Comparison of ENCODE assay signal across 8 mouse cellular contexts in genomic region chr5:73480700-73481099, GRCm38 (mm10). TPM values are rescaled to one million over a fixed set of nuclear protein-coding genes. Genes with fewer than 3 reads are reported as not detected.
DNase-seq lines count a peak whose midpoint lies in the region; ATAC-seq and TF ChIP-seq lines count a peak whose summit lies in the region.

TSS of gene Dcun1d4 (plus strand) at chr5:73481000.

- no peaks in the 10 kb centered on the region for H3K4me1 ChIP-seq in lung, embryonic 14.5 days (ENCODE audit: insufficient read depth)
- H3K4me1 ChIP-seq in lung, adult 2 months (ENCODE audit: control insufficient read depth, insufficient read depth, low read length) = no peaks in the 10 kb centered on the region
- no peaks in the 10 kb centered on the region for H3K4me1 ChIP-seq in embryonic facial prominence, embryonic 14.5 days (ENCODE audit: control insufficient read depth, insufficient read depth, low read length)
- peaks cover 13% of the 10 kb centered on the region for H3K4me1 ChIP-seq in hindbrain, embryonic 13.5 days (replicated peaks)
- H3K4me1 ChIP-seq in midbrain, embryonic 11.5 days (ENCODE audit: control insufficient read depth, insufficient read depth, low read length) = no peaks in the 10 kb centered on the region

- no peak for DNase-seq in lung, embryonic 14.5 days
- no peak for DNase-seq in lung, adult 2 months
- no peak for DNase-seq in embryonic facial prominence, embryonic 14.5 days (ENCODE audit: low spot score)
- no peak for DNase-seq in midbrain, embryonic 11.5 days (ENCODE audit: low spot score, missing footprints)
- no peak for DNase-seq in embryo, embryonic 10.5 days (ENCODE audit: low spot score)
- no peak for DNase-seq in Muller cell, postnatal 12 days (ENCODE audit: inconsistent ontology term)

- H3K27me3 ChIP-seq in lung, embryonic 14.5 days (ENCODE audit: insufficient read depth, low read length) = no peaks in the 10 kb centered on the region
- no peaks in the 10 kb centered on the region for H3K27me3 ChIP-seq in embryonic facial prominence, embryonic 14.5 days (replicated peaks; ENCODE audit: control insufficient read depth, insufficient read depth, low read length)
- no peaks in the 10 kb centered on the region for H3K27me3 ChIP-seq in hindbrain, embryonic 13.5 days
- H3K27me3 ChIP-seq in midbrain, embryonic 11.5 days (ENCODE audit: control insufficient read depth, insufficient read depth, low read length) = no peaks in the 10 kb centered on the region

- WGBS in lung, embryonic 14.5 days = 73% methylated on average over 7 of the region's 7 CpGs
- 78% methylated on average over 7 of the region's 7 CpGs for WGBS in lung, adult 2 months
- WGBS in embryonic facial prominence, embryonic 14.5 days = 79% methylated on average over 7 of the region's 7 CpGs
- 81% methylated on average over 7 of the region's 7 CpGs for WGBS in hindbrain, embryonic 13.5 days
- WGBS in midbrain, embryonic 11.5 days = 84% methylated on average over 7 of the region's 7 CpGs

- H3K9me3 ChIP-seq in lung, embryonic 14.5 days (ENCODE audit: low read depth, low read length) = no peaks in the 10 kb centered on the region
- H3K9me3 ChIP-seq in embryonic facial prominence, embryonic 14.5 days (ENCODE audit: control insufficient read depth, low read length) = no peaks in the 10 kb centered on the region
- no peaks in the 10 kb centered on the region for H3K9me3 ChIP-seq in hindbrain, embryonic 13.5 days
- no peaks in the 10 kb centered on the region for H3K9me3 ChIP-seq in midbrain, embryonic 11.5 days (ENCODE audit: control insufficient read depth, low read length)

- H3K36me3 ChIP-seq in lung, embryonic 14.5 days (ENCODE audit: insufficient read depth) = no peaks in the 10 kb centered on the region
- no peaks in the 10 kb centered on the region for H3K36me3 ChIP-seq in embryonic facial prominence, embryonic 14.5 days (ENCODE audit: control insufficient read depth, insufficient read depth, low read length)
- no peaks in the 10 kb centered on the region for H3K36me3 ChIP-seq in hindbrain, embryonic 13.5 days
- H3K36me3 ChIP-seq in midbrain, embryonic 11.5 days (ENCODE audit: control insufficient read depth, insufficient read depth, low read length) = no peaks in the 10 kb centered on the region

- H3K27ac ChIP-seq in lung, embryonic 14.5 days (ENCODE audit: low read depth) = no peak within 1 kb of the TSS
- no peak within 1 kb of the TSS for H3K27ac ChIP-seq in embryonic facial prominence, embryonic 14.5 days (replicated peaks; ENCODE audit: low read depth, low read length)
- no peak within 1 kb of the TSS for H3K27ac ChIP-seq in hindbrain, embryonic 13.5 days
- H3K27ac ChIP-seq in midbrain, embryonic 11.5 days (ENCODE audit: low read depth, low read length) = no peak within 1 kb of the TSS

- no peak for TF ChIP-seq POLR2A in lung, adult 2 months (IDR thresholded peaks at IDR 0.05; ENCODE audit: borderline replicate concordance, extremely low read depth, low read depth, low read length)

- no peak for TF ChIP-seq CTCF in lung, embryonic 14.5 days (IDR thresholded peaks at IDR 0.05; ENCODE audit: low read depth)
- no peak for TF ChIP-seq CTCF in lung, adult 2 months (IDR thresholded peaks at IDR 0.05; ENCODE audit: insufficient read depth, low read length)

- no peak for ATAC-seq in lung, embryonic 14.5 days (ENCODE audit: insufficient read depth)
- ATAC-seq in embryonic facial prominence, embryonic 14.5 days (ENCODE audit: low read depth) = no peak
- ATAC-seq in hindbrain, embryonic 13.5 days (ENCODE audit: low FRiP score) = no peak
- no peak for ATAC-seq in midbrain, embryonic 11.5 days (ENCODE audit: low FRiP score)
- no peak for ATAC-seq in monocyte, adult 5-6 weeks (replicated peaks; ENCODE audit: insufficient number of reproducible peaks, low FRiP score, low TSS enrichment, poor library complexity, severe bottlenecking)

- H3K4me2 ChIP-seq in lung, embryonic 14.5 days = no peak within 1 kb of the TSS
- H3K4me2 ChIP-seq in embryonic facial prominence, embryonic 14.5 days (ENCODE audit: low read depth, low read length) = no peak within 1 kb of the TSS
- H3K4me2 ChIP-seq in hindbrain, embryonic 13.5 days = no peak within 1 kb of the TSS
- no peak within 1 kb of the TSS for H3K4me2 ChIP-seq in midbrain, embryonic 11.5 days

- no peak within 1 kb of the TSS for H3K4me3 ChIP-seq in lung, embryonic 14.5 days (ENCODE audit: low read depth, low read length)
- H3K4me3 ChIP-seq in lung, adult 2 months (replicated peaks; ENCODE audit: extremely low read depth, low read depth, low read length) = no peak within 1 kb of the TSS
- H3K4me3 ChIP-seq in embryonic facial prominence, embryonic 14.5 days (ENCODE audit: low read depth, low read length) = no peak within 1 kb of the TSS
- no peak within 1 kb of the TSS for H3K4me3 ChIP-seq in hindbrain, embryonic 13.5 days
- H3K4me3 ChIP-seq in midbrain, embryonic 11.5 days (ENCODE audit: low read depth, low read length) = no peak within 1 kb of the TSS

- no peak within 1 kb of the TSS for H3K9ac ChIP-seq in lung, embryonic 14.5 days
- H3K9ac ChIP-seq in embryonic facial prominence, embryonic 14.5 days (ENCODE audit: low read depth, low read length) = no peak within 1 kb of the TSS
- no peak within 1 kb of the TSS for H3K9ac ChIP-seq in hindbrain, embryonic 13.5 days
- H3K9ac ChIP-seq in midbrain, embryonic 11.5 days (ENCODE audit: low read length) = no peak within 1 kb of the TSS

RNA-seq across cellular contexts. Expression of gene Dcun1d4, which starts in this region (rescaled TPM):
- polyA plus RNA-seq in lung, embryonic 14.5 days (2014; fragmentation: Nextera tagmentation; extraction: Ambion mirVana) = 32.4 and 34.5 TPM in 2 replicates
- polyA plus RNA-seq in lung, adult 2 months (2012; rRNA removed) = 3.4 and 6.4 TPM in 2 replicates
- polyA plus RNA-seq in embryonic facial prominence, embryonic 14.5 days (2014; fragmentation: Nextera tagmentation; extraction: Ambion mirVana) = 25.7 and 26.4 TPM in 2 replicates
- polyA plus RNA-seq in hindbrain, embryonic 13.5 days (2015; fragmentation: Nextera tagmentation; extraction: Ambion mirVana) = 53.0 and 59.4 TPM in 2 replicates
- polyA plus RNA-seq in midbrain, embryonic 11.5 days (2014; fragmentation: Nextera tagmentation; extraction: Ambion mirVana) = 69.6 and 83.0 TPM in 2 replicates
- total RNA-seq in monocyte, adult 5-6 weeks (2017) = 2.0 to 7.4 TPM (median 4.2 TPM) in 3 replicates
